Mouse (Mus musculus): ENCODE data around the gene Prmt2.

DNA sequence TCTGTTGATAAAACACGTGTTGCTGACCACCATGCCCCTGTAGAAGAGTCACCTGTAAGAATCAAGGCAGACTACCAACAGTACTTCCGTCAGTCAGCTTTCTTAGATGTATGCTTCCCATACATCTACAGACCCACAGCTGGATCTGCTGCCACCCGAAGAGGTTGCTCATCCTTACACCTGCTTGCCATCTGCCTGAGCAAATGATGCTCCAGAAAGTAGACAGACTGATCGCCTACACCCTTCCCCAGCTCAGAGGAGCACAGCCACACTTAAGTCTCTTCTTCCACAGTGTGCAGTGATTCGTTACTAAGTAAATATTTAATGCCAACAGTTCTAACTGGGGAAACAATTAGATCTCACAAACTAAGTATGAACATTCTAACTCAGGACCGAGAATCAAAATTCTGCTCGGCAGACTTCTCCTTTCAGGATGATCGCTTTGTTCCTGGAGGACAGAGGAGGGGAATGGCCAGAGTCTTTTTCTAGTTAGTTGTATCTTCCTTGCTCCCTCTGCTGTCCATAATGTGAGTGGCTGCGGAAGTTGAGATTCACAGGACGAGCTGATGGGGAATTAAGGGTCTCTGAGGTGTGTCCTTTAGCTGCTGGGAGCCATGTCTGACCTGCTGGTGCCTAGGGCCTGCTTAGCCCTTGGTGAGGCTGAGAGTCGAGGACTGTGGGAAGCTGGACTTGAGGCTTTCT is 22.8 kb upstream of the Prmt2 start:
- TF ChIP-seq CTCF (IDR thresholded peaks at IDR 0.05; ENCODE audit: low read depth): peak; percentile 26; the same call in 1 of the 2 replicates
- TF ChIP-seq EP300 (IDR thresholded peaks at IDR 0.05; ENCODE audit: low read depth): no peak

All from liver, postnatal 0 days (tissue).